Mouse (Mus musculus) mature B cell (primary cell): ENCODE measurements around the gene Ms4a4c.
"Not testable (repeated sequence)": the region's sequence is repeated elsewhere in the genome, so short reads cannot be mapped to it uniquely, and the experiment has no call there.

Experiments
- in situ Hi-C: fragments of 300-500 bp; cut with MboI; formaldehyde crosslinking; loops from 2 replicates; pipeline ENCODE4 v1.14.3; 2019

The Ms4a4c gene

GRCm38 (mm10) chr19:11459041-11459440 lies 54.5 kb downstream of the Ms4a4c start:
- in situ Hi-C loops: not testable (repeated sequence)

GRCm38 (mm10) chr19:11464795-11465194 lies 60.2 kb downstream of the Ms4a4c start:
- in situ Hi-C loops: not testable (repeated sequence)

GRCm38 (mm10) chr19:11466471-11466870 lies 61.9 kb downstream of the Ms4a4c start:
- in situ Hi-C loops: no loop called here

GRCm38 (mm10) chr19:11468361-11468760 lies 63.8 kb downstream of the Ms4a4c start:
- in situ Hi-C loops: not testable (repeated sequence)

GRCm38 (mm10) chr19:11469215-11469614 lies 64.6 kb downstream of the Ms4a4c start, which contains the start of gene Ms4a6c:
Gene Ms4a6c (plus strand): TSS chr19:11469366.
- in situ Hi-C loops: not testable (repeated sequence)
